Mouse (Mus musculus): ENCODE data around the gene Plxna4. TPM values are rescaled to one million over a fixed set of nuclear protein-coding genes. Genes with fewer than 3 reads are reported as not detected.
A peak's percentile ranks its signal among the peaks of the same experiment; 100 is the strongest.

Plxna4 gene
- total RNA-seq, 1 experiment from 2014 or later = not detected

DNA sequence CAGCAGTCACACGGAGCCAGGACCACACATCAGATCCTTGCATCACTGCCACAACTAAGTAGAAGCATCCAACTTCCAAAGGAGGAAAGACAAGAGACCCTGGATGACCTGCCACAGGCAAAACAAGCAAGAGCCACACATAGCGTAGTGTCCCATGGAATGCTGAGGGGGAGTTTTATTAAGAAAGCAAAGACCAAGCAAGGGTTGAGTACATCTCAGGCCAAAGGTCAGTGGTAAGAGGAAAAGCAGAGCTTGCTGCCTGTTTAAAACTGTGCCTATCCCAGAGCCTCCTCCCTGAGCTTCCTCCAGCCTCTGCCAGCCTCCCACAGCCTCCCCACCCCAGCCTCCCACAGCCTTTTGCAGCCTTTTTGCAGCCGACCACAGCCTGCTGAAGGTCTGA, 100.9 kb downstream of the Plxna4 start:
- no peak for ATAC-seq (replicated peaks; ENCODE audit: insufficient number of reproducible peaks, low FRiP score, low TSS enrichment, poor library complexity, severe bottlenecking)

DNA sequence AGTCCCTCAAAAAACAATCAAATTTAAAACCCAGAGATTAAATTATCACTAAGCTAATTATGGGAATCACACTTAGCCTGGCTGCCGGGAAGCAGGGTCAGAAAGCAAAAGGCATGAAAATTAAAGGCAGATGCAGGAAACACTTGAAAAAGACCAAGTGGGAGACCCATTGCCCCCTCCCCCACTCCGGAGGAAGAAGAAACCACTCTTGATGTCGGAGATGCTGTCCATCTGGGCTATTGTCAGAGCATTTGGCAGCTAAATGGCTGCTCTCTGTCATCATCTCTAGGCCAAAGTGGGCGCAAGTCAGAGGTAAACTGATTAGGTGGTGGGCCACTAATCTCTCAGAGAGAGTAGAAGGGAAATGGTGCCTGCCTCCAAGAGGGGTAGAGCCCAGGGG, 105.5 kb downstream of the Plxna4 start:
- ATAC-seq (replicated peaks; ENCODE audit: insufficient number of reproducible peaks, low FRiP score, low TSS enrichment, poor library complexity, severe bottlenecking) = no peak

DNA sequence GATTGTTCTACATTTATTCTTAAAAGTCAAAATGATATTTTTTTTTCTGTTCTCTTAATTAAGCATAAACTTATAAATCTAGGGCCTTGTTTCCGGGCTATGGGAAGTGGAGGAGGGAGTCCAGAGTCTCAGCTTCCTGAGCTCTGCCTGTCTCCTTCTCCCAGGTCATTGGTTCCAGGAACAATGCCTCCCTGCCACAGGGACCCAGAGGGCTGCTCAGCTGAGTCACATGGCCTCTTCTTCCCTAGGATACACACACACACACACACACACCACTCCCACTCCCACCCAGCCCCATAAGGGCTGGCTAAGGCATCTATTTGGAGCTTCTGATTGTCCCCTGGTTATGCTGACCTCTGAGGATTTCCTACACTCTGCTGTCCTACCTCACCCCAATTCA, 107.3 kb downstream of the Plxna4 start:
- no peak for ATAC-seq (replicated peaks; ENCODE audit: insufficient number of reproducible peaks, low FRiP score, low TSS enrichment, poor library complexity, severe bottlenecking)

DNA sequence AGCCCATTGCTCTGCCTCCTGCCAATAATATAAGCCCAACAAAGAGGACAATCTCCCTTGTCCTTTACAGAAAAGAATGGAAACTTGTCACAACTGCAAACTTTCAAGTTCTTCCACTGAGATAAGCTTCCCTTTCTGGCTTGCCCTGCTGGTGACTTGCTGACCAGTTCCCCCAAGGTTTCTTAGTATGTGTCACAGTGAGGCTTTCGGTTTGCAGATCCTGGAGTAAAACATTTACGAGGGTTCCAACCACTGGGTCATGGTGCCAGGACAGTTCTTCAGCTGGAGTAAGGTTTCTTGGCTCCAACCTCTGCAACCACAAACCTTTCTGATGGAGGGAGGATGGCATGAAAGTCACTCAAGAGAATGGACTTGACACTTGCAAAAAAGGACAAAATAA, 108.2 kb downstream of the Plxna4 start:
- no peak for ATAC-seq (replicated peaks; ENCODE audit: insufficient number of reproducible peaks, low FRiP score, low TSS enrichment, poor library complexity, severe bottlenecking)

DNA sequence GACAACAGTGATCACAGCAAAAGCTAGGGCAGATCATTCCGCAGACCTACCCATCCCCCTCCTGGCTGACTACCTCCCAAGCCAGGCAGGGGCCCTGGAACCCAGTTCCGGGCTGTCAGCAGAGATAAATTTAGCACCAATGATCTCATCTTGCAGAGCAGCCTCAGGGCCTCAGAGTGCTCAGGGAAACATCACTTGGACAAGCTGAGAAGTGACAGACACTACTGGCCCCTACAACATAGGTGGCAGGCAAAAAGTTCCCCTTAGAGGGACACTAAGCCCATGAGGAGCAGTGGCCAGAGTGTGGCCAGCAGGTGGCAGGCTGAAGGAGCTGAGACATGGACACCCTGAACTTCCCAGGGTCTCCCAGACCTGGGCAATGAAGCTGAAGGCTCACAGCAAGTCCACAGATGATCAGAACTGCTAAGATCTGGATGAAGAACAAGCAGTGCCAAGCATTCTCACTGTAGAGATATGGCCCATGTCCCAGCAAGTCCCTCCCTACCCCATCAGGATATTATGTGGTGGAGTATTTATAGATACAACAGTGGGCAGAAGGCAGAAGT, 108.7 kb downstream of the Plxna4 start:
- ATAC-seq (replicated peaks; ENCODE audit: insufficient number of reproducible peaks, low FRiP score, low TSS enrichment, poor library complexity, severe bottlenecking) = peak; percentile 40; the same call in 1 of the 2 replicates

DNA sequence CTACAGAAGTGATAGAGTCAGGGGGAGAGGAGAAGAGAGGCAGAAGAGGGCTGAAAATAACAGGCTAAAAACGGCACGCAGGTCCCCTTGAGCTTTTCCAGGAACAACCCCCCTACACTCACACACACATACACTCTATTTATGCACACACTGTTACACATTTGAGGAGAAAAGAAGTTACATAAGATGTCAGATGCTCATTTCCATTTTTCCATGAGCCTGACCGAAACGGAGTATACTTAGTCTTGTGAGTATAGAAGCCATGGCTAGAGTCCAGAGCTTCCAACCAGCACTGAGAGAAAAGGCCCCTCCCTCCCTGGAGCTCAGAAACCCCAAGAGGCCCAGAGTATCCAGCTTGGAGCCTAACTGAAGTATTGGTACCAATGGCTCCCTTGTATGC, 112.0 kb downstream of the Plxna4 start:
- no peak for ATAC-seq (replicated peaks; ENCODE audit: insufficient number of reproducible peaks, low FRiP score, low TSS enrichment, poor library complexity, severe bottlenecking)

DNA sequence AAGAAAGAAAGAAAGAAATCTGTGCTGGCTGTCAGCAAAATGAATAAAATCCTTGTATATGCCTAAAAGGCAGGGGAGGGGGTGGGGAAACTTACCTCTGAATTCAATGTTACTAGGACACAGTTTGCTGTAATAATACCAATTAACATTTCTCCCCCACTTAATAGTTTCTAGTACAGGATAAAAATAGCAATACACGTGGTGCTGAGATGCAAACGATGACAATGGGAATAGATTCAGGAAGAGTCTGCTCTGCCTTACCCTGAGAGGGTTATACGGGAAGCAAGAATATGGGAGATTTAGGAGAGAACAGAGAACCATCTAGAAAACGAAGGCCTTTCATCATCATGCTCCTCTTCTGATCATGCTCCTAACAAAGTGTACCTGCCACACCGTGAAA, 115.9 kb downstream of the Plxna4 start:
- no peak for ATAC-seq (replicated peaks; ENCODE audit: insufficient number of reproducible peaks, low FRiP score, low TSS enrichment, poor library complexity, severe bottlenecking)

DNA sequence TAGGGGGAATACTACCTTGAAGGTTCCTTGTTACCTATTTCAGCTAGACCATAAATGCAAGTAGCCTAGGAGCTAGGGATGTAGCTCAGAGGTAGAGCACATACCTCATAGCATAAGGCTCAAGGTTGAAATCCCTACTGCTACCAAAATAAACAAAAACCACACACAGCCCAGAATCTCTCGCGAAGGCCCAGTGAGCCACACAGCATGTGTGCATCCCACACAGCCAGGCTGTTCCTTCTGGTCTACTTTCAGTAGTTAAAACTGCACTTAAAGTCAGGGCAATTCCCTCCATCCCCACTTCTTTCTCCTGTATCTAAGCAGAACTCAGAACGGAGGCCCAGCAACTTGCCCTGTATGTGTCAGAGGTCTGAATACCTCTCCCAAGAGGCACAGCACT, 116.4 kb downstream of the Plxna4 start:
- no peak for ATAC-seq (replicated peaks; ENCODE audit: insufficient number of reproducible peaks, low FRiP score, low TSS enrichment, poor library complexity, severe bottlenecking)

DNA sequence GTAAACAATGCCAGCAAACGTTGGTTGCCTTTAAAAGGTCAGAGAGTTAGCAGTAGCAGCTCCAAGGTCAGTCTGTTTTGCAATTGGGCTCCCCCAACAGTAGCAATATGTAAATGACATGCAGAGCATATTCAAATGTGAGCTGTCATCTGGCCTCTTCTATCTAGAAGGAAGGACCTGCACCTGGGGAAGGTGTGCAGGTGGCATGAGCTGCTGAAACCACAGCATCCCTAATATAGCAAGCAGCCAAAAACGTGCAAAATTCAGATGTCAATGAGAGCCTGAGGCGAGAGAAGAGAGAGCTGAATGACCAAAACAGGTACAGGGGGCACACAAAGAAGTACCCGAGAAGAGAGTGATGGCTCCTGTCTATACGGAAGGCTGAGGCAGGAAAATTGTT, 118.8 kb downstream of the Plxna4 start:
- no peak for ATAC-seq (replicated peaks; ENCODE audit: insufficient number of reproducible peaks, low FRiP score, low TSS enrichment, poor library complexity, severe bottlenecking)

DNA sequence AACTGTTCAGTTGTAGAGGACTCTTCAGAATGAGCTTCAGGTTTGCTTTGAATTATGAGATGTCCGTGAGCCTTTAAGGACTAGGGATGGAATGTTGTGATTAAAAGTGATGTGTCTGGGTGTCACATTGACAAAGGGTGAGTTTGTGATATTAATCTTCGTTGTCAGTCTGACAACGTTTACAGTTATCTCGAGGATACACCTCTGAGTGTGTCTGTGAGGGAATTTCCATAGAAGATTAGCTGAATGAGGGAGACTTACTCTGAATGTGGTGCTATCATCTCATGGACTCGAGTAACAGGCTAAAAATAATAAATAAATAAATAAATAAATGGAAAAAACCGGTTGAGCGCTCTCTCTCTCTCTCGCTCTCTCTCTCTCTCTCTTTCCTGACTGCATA, 122.9 kb downstream of the Plxna4 start:
- ATAC-seq (replicated peaks; ENCODE audit: insufficient number of reproducible peaks, low FRiP score, low TSS enrichment, poor library complexity, severe bottlenecking) = no peak

DNA sequence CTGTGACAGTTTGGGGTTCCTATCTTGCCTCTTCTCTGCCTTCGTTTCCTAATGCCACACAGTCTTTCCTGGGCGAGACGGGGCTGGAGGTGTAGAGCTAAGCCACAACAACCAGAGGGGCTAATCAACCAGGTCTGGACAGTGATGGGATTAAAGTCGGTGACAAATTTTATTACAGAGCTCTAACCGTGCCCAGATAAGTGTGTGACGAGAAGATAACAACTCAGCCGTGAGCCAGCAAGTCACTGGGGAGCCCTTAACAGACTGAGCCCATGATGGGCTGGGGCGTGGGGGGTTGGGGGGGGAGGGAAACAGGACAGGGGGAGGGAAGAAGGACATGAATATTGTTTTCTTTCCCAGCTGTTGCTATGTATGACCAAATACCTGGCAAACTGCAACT, 123.4 kb downstream of the Plxna4 start:
- no peak for ATAC-seq (replicated peaks; ENCODE audit: insufficient number of reproducible peaks, low FRiP score, low TSS enrichment, poor library complexity, severe bottlenecking)

DNA sequence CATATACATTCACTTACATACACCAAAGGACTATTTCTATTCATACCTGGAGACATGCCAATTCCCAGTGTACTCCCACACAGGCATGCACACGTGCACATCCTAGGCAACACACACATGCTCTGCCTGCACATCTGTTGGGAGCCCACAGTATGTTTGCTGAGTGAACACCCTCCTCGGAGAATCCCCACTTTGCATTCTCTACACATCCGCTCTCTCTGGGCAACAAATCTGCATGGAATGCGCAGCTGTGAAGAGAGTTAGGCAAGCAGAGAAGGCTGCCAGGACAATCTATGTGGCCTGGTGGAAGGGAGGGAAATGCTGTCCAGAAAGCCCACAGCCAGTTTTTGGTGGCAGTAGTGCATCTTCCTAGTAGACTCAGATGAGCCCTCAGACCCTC, 123.9 kb downstream of the Plxna4 start:
- no peak for ATAC-seq (replicated peaks; ENCODE audit: insufficient number of reproducible peaks, low FRiP score, low TSS enrichment, poor library complexity, severe bottlenecking)

DNA sequence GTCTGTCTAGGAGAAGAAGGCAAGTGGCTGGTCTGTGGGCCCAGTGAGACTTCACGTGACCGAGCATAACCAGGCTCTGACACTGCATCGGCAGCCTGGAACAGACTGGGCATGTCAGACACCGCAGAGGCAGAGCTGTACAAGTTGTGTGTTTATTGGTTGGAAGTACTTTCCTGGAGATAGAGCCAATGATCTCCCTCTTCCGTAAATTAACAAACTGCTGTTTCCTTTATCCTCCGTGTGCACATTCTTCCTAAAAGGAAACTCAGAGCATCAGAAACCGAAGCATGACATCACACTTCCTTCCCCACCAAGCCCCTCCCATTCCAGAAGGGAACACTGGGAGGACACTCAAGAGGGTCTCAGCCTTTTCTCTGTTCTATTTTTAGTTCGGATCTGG, 127.6 kb downstream of the Plxna4 start:
- no peak for ATAC-seq (replicated peaks; ENCODE audit: insufficient number of reproducible peaks, low FRiP score, low TSS enrichment, poor library complexity, severe bottlenecking)

DNA sequence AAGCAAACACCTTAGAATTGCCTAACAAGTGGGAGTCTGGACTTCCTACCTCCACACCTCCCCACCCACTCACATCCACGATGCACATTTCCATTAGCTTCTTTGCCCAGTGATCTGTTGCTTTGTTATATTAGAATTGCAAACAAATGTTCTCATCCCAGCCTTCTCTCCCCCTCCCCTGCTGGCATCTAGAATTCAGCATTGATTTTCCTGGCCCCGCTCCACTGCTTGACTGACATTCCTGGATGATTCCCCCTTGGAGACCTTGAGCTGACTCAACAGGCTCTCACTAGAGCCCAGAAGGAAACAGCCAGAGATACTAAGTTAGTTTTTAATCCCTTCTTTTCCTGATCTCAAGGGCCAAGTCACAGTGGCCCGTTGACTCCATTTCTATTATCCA, 131.4 kb downstream of the Plxna4 start:
- no peak for ATAC-seq (replicated peaks; ENCODE audit: insufficient number of reproducible peaks, low FRiP score, low TSS enrichment, poor library complexity, severe bottlenecking)

DNA sequence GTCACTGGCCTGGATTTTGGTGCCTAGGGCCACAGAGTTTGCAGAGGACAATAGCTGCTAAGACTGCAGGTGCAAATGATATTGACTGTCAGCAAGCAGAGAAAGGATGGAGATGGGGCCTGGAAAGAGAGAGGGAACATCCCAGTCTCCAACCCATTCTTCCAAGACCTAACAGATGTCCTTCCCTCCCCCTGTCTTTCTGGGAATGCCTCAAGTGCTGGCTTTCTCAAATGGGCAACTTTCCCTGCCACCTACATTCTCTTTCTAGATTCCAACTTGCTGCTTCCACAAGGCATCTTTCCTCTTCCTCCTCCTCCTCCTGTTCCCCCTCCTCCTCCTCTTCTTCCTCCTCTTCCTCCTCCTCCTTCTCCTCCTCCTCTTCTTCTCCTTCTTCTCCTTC, 136.1 kb downstream of the Plxna4 start:
- ATAC-seq (replicated peaks; ENCODE audit: insufficient number of reproducible peaks, low FRiP score, low TSS enrichment, poor library complexity, severe bottlenecking) = no peak

DNA sequence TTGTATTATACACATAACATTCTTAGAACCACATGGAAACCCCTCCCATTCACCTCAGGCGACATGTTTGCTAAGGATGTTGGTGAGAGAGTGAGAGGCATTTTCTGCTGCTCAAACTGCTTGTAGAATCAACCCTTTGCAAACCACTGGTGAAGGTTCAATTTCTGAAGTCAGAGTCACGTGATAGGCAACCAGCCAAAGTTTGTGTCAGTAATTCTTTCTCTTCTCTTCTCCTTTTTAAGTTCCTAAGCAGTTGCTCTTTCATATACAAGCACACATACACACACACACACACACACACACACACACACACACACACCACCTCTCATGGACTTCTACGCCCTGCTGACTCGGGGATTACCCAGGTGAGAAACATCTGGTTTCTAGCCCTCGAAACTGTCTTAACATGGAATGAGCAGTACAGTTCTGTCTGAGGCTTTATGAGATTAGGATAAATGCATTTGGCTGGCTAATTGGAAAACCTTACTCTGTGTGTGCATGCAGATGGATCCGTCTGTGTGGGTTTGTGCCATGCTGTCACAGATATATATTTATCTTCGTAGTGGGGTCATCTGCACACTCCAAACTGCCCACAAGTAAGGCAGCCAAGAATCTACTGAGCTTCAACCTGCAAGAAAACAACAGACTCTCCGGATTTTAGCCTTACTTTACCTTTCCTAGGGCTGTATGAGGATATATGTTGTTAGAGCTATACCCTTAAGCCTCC, 138.6 kb downstream of the Plxna4 start:
- ATAC-seq (replicated peaks; ENCODE audit: insufficient number of reproducible peaks, low FRiP score, low TSS enrichment, poor library complexity, severe bottlenecking) = no peak

DNA sequence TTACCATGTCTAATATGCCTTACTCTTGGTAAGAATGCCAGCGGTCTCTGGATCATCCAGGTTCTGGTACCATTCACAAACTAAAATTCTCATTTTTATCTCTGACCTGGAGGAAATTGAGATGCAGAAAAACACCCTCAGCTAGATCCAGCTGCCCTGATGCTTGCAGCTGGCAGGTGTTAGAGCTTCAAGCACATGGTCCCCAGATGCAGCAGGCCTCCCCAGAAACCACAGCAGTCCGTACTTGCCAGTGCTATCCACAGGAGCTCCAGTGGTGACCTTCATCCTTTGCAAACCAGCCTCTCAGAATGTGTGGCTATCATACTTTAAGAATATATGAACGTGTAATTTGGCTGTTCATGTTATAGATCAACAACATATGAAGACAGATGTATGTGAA, 139.2 kb downstream of the Plxna4 start:
- ATAC-seq (replicated peaks; ENCODE audit: insufficient number of reproducible peaks, low FRiP score, low TSS enrichment, poor library complexity, severe bottlenecking) = no peak

DNA sequence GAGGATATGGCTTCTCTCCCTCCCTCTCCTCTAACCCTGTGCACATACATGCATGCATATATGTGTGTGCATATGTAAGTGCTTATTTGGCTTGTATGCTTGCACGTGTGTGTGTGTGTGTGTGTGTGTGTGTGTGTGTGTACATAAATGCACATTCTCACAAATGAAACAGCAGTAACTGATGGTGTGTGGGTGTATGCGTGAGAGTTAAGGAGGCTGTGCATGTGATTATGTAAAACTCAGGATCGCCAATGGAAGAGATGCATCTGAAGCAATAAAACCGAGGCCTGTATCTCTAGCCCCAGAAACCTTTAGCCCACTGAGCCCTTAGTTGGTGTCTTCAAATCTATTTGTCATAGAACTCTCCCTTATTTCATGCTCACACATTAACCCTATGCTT, 141.7 kb downstream of the Plxna4 start:
- no peak for ATAC-seq (replicated peaks; ENCODE audit: insufficient number of reproducible peaks, low FRiP score, low TSS enrichment, poor library complexity, severe bottlenecking)

DNA sequence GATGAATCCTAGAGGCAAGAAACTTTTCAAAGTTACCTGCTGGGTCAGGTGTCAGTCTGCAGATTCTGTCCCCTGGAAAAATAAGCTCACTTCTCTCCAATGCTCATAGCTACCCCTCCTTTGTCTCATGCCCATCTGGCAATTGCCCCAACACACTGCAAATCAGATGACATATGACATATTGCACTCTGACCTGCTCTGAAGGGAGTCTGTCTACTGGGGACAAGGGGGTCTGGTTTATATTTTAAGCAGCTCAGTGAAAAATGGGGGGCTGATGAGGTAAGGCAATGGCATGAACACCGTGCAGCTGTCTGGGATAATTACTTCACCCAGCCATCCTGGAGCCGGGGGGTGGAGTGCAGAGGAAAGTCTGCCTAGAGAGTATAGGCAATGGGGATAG, 142.7 kb downstream of the Plxna4 start:
- no peak for ATAC-seq (replicated peaks; ENCODE audit: insufficient number of reproducible peaks, low FRiP score, low TSS enrichment, poor library complexity, severe bottlenecking)

DNA sequence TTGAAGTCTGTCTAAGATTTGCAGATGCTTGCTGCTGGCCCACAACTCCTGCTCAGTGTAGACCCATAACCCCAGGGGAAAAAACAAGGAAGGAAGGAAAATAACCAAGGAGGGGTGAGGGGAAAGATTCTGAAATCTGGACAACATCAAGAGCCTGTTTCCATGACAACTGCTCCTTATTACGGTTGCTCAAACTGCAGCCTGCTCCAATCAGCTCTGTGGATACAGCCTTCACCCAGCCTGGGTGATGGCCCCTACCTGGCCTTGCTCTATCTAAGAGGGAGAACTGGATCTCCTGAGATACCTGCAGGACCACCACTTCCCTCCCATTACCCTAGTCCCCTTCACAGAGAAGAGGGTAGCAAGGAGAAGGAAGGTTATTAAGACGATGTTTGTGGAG, 143.6 kb downstream of the Plxna4 start:
- ATAC-seq (replicated peaks; ENCODE audit: insufficient number of reproducible peaks, low FRiP score, low TSS enrichment, poor library complexity, severe bottlenecking) = no peak

DNA sequence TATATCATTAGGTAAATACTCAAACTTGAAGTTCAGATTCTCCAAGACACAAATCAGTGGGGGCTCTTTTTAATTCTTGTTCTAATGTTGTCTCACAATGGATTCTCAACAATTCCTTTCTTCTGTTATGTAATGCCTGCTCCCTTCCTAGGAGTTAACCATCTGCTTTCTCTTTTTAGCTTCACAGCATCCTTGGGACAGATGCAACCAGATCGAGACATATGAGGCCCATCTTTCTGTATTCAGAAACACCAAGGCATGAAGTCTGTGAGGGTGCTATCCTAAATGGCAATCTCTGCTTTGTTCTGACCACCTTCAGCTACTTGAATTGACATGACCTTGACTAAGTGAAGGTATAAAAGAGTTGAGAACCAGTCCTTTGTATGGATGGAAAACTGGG, 144.3 kb downstream of the Plxna4 start:
- no peak for ATAC-seq (replicated peaks; ENCODE audit: insufficient number of reproducible peaks, low FRiP score, low TSS enrichment, poor library complexity, severe bottlenecking)

Measured in monocyte, adult 5-6 weeks (primary cell).